Mouse (Mus musculus): ENCODE measurements at regions not wholly inside any gene's neighbourhood (a gene's known extent, or its start where the extent isn't known, plus 50 kb on each side); places are given as distances from the start of the nearest gene placed in this dataset.

- Histone ChIP-seq H3K27me3 (replicated peaks) (no peaks in the 10 kb centered on the region), H3K27ac (ENCODE audit: insufficient read depth, low read depth) (no peak overlapping the region), H3K4me3 (replicated peaks in 1 of 3; ENCODE audit: low read depth in 2 of 3, low read length in 2 of 3, poor library complexity in 1 of 3) (no peak overlapping the region), H3K36me3 (replicated peaks in 1 of 2; ENCODE audit: control insufficient read depth in 1 of 2, insufficient read depth in 1 of 2, low read length in 1 of 2) (no peaks in the 10 kb centered on the region), H3K4me1 (ENCODE audit: control insufficient read depth in 1 of 2, insufficient read depth in 2 of 2) (no peaks in the 10 kb centered on the region), H3K9me3 (replicated peaks; ENCODE audit: low read length) (no peaks in the 10 kb centered on the region), H3K79me2 (replicated peaks; ENCODE audit: control insufficient read depth, extremely low read depth, insufficient read depth, poor library complexity, severe bottlenecking) (no peaks in the 10 kb centered on the region), H3K4me2 (ENCODE audit: insufficient read depth, low read depth, poor library complexity, severe bottlenecking) (no peak overlapping the region), H3K9ac (ENCODE audit: insufficient read depth, low read depth) (no peak overlapping the region)
- DNase-seq (ENCODE audit: extremely low read depth): no peak
- dilution Hi-C loops (cut with MboI; ENCODE audit: extremely low pct_ligation_motif_present, extremely low pct_unique_long_range_greater_than_20kb, low sequenced_read_pairs) (no loop called here), in situ Hi-C loops (cut with MboI; ENCODE audit: low pct_ligation_motif_present, low pct_unique_long_range_greater_than_20kb, low sequenced_read_pairs) (no loop called here)
- TF ChIP-seq IRF4 (IDR thresholded peaks at IDR 0.05; ENCODE audit: low read depth, low read length) (no peak), KAT2A (IDR thresholded peaks at IDR 0.05; ENCODE audit: insufficient replicate concordance, low read length) (no peak), RAD21 (IDR thresholded peaks at IDR 0.05; ENCODE audit: low read depth, low read length) (no peak)
Observed at GRCm38 (mm10) chr15:67373599-67373998, 872.9 kb upstream of the Lrrc6 start.

- H3K4me2 ChIP-seq (ENCODE audit: insufficient read depth, low read depth, poor library complexity, severe bottlenecking): no peak overlapping the region
- dilution Hi-C loops (cut with MboI; ENCODE audit: extremely low pct_ligation_motif_present, extremely low pct_unique_long_range_greater_than_20kb, low sequenced_read_pairs): no loop called here
- H3K36me3 ChIP-seq (replicated peaks in 1 of 2; ENCODE audit: control insufficient read depth in 1 of 2, insufficient read depth in 1 of 2, low read length in 1 of 2): no peaks in the 10 kb centered on the region
- no peak for DNase-seq (ENCODE audit: extremely low read depth)
- H3K4me3 ChIP-seq (replicated peaks in 1 of 3; ENCODE audit: low read depth in 2 of 3, low read length in 2 of 3, poor library complexity in 1 of 3): no peak overlapping the region
- H3K79me2 ChIP-seq (replicated peaks; ENCODE audit: control insufficient read depth, extremely low read depth, insufficient read depth, poor library complexity, severe bottlenecking): no peaks in the 10 kb centered on the region
- no peaks in the 10 kb centered on the region for H3K9me3 ChIP-seq (replicated peaks; ENCODE audit: low read length)
- TF ChIP-seq JUN (IDR thresholded peaks at IDR 0.05; ENCODE audit: insufficient read depth, low read depth, low read length) (no peak), RAD21 (IDR thresholded peaks at IDR 0.05; ENCODE audit: low read depth, low read length) (no peak), MAX (IDR thresholded peaks at IDR 0.05; ENCODE audit: low read length) (no peak), BHLHE40 (IDR thresholded peaks at IDR 0.05; ENCODE audit: low read depth, low read length) (no peak), UBTF (IDR thresholded peaks at IDR 0.05; ENCODE audit: low read depth, low read length) (no peak), MEF2A (IDR thresholded peaks at IDR 0.05; ENCODE audit: borderline replicate concordance, low read depth, low read length) (no peak), ETS1 (conservative IDR thresholded peaks at IDR 0.05; ENCODE audit: low read depth, low read length) (no peak), E2F4 (IDR thresholded peaks at IDR 0.05; ENCODE audit: insufficient replicate concordance, low read depth, low read length) (no peak), GABPA (IDR thresholded peaks at IDR 0.05; ENCODE audit: insufficient replicate concordance, low read depth, low read length) (no peak), NRF1 (IDR thresholded peaks at IDR 0.05; ENCODE audit: low read depth, low read length) (no peak), ELF1 (IDR thresholded peaks at IDR 0.05; ENCODE audit: low read depth, low read length) (no peak), CTCF (conservative IDR thresholded peaks at IDR 0.05 in 1 of 2, IDR thresholded peaks at IDR 0.05 in 1 of 2; ENCODE audit: low read depth in 2 of 2, low read length in 2 of 2) (no peak), ZMIZ1 (IDR thresholded peaks at IDR 0.05; ENCODE audit: low read depth, low read length) (no peak), KAT2A (IDR thresholded peaks at IDR 0.05; ENCODE audit: insufficient replicate concordance, low read length) (no peak)
- H3K27me3 ChIP-seq (replicated peaks): no peaks in the 10 kb centered on the region
- no peaks in the 10 kb centered on the region for H3K4me1 ChIP-seq (ENCODE audit: control insufficient read depth in 1 of 2, insufficient read depth in 2 of 2)
- no peak overlapping the region for H3K9ac ChIP-seq (ENCODE audit: insufficient read depth, low read depth)
- no peak overlapping the region for H3K27ac ChIP-seq (ENCODE audit: insufficient read depth, low read depth)
- in situ Hi-C loops (cut with MboI; ENCODE audit: low pct_ligation_motif_present, low pct_unique_long_range_greater_than_20kb, low sequenced_read_pairs): no loop called here
Observed at GRCm38 (mm10) chr15:67373030-67373429, 872.3 kb upstream of the Lrrc6 start.

All from CH12.LX (cell line).